Mouse (Mus musculus) testis, adult 2 months (tissue): ENCODE results near the gene Spryd4. TPM values are rescaled to one million over a fixed set of nuclear protein-coding genes. Genes with fewer than 3 reads are reported as not detected.
"Not testable (repeated sequence)": the region's sequence is repeated elsewhere in the genome, so short reads cannot be mapped to it uniquely, and the experiment has no call there.

Experiments used
- H3K27ac ChIP-seq: fragments of 200-500 bp; 2 replicates; pipeline ENCODE4 v1.5.1; 2012; ENCODE audit warnings: low read depth, low read length; ENCODE audit not compliant: control insufficient read depth, insufficient read depth
- H3K27me3 ChIP-seq: fragments of 200-500 bp; 2 replicates; pipeline ENCODE4 v1.6.1; 2012; ENCODE audit warnings: mild to moderate bottlenecking, low read length, moderate library complexity; ENCODE audit not compliant: control insufficient read depth, insufficient read depth
- H3K36me3 ChIP-seq: fragments of 200-500 bp; 2 replicates; pipeline ENCODE4 v1.6.1; 2012; ENCODE audit warnings: mild to moderate bottlenecking, low read length; ENCODE audit not compliant: control insufficient read depth, insufficient read depth
- H3K4me1 ChIP-seq: fragments of 200-500 bp; 2 replicates; pipeline ENCODE4 v1.6.1; 2012; ENCODE audit warnings: low read length; ENCODE audit not compliant: control insufficient read depth, insufficient read depth
- H3K4me3 ChIP-seq: fragments of 200-500 bp; 2 replicates; pipeline ENCODE4 v1.5.1; 2012; ENCODE audit warnings: low read depth, mild to moderate bottlenecking, low read length, moderate library complexity, mixed read lengths; ENCODE audit not compliant: control insufficient read depth
- CTCF ChIP-seq: fragments of 200-500 bp; IDR thresholded peaks from 2 replicates; pipeline ENCODE4 v1.5.1; 2012; ENCODE audit warnings: low read depth, mild to moderate bottlenecking, inconsistent platforms, low read length, moderate library complexity; ENCODE audit not compliant: control insufficient read depth, insufficient read depth, insufficient replicate concordance
- POLR2A ChIP-seq: fragments of 200-500 bp; IDR thresholded peaks from 2 replicates; pipeline ENCODE4 v1.6.1; 2012; ENCODE audit warnings: low read depth, mild to moderate bottlenecking, inconsistent platforms, low read length, moderate library complexity; ENCODE audit not compliant: control insufficient read depth
- polyA plus RNA-seq: library from polyadenylated mRNA; depleted of rRNA; stranded (reverse); fragments of >200 nt; gene quantifications from 2 replicates; pipeline ENCODE4 v1.2.3, GENCODE M21; 2012; rRNA removed

The Spryd4 gene
- 3.1 and 3.4 TPM in 2 replicates for polyA plus RNA-seq

DNA sequence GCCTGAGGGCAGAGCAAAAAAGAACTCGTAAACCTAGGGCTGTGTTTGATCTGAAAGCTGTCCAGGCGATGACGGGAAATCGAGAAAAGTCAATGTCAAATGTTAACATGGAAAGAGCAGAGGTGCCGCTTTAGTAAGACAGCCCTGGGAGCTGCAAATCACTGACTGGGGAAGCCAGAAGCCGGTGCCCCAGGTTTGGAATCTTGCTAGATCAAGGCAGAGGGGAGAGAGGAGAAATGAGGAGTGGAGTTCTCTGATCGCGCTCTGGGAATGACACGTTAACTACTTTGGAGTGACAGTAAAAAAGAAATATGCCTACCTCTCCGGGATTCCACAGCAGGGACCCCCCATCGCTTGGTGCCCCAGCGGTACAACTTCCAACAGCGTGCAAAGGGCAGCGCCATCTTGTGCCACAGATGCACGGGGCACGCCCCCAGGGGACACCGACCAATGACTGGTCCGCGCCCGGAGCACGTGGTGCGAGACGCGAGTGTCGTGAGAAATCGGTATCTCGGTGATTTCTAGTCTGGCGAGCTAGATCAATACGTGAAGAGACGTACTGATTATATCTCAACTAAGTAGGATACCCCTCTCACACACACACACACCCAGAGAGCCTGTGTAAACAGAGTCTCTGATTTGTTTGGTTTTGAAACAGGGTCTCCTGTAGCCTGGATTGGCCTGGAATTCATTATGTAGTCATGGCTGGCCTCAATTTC, at the start of gene Spryd4:
Gene Spryd4 (minus strand): TSS at position 418 of the 719 bp plus-strand sequence.
- Histone ChIP-seq H3K4me3 (peak within 1 kb of the TSS; percentile 91), H3K4me1 (peaks cover 9% of the 10 kb centered on the region), H3K27me3 (no peaks in the 10 kb centered on the region), H3K27ac (peak within 1 kb of the TSS; percentile 14; the same call in 1 of the 2 replicates), H3K36me3 (no peaks in the 10 kb centered on the region)
- peak; percentile 80; the same call in 1 of the 2 replicates for TF ChIP-seq POLR2A
- TF ChIP-seq CTCF: no peak

DNA sequence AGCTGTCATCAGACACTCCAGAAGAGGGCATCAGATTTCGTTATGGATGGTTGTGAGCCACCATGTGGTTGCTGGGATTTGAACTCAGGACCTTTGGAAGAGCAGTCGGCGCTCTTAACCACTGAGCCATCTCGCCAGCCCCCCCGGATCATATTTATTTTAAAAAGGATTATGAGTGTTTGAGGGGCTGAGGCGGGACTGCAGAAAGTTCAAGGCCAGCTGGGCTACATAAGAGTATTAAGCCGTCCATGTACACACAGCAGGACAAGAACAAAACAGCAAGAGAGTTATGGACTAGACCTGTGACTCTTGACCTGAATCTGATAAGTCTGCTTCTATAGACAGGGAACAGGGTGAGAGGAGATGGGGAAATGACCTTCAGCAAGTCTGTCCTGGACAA, 48.8 kb upstream of the Spryd4 start:
- not testable (repeated sequence) for H3K27ac ChIP-seq, H3K36me3 ChIP-seq, H3K4me3 ChIP-seq, H3K27me3 ChIP-seq, H3K4me1 ChIP-seq

GRCm38 (mm10) chr10:128259946-128260345, 48.3 kb upstream of the Spryd4 start:
- H3K36me3 ChIP-seq: no peaks in the 10 kb centered on the region

DNA sequence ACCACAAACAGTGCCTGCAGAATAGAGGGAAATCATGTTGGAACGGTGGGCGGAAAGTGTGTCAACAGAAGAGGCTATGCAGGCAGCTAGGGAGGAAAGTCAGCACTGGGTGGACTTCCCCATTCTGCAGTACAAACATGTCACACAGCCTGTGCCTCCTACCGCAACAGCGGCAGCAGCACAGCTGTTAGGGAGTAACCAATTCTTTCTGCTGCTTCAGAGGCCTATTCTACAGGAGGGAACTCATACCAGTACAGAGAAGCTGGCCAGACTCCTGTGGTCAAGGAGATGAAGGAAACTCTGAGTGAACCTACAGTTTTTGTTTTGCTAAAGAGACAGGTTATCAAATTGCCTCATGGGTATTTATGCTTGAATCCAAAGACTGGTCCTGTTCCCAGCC, 47.3 kb upstream of the Spryd4 start:
- Histone ChIP-seq H3K27ac (no peak overlapping the region), H3K4me3 (no peak overlapping the region), H3K27me3 (no peaks in the 10 kb centered on the region), H3K36me3 (no peaks in the 10 kb centered on the region), H3K4me1 (peaks cover 4% of the 10 kb centered on the region)
- TF ChIP-seq POLR2A (no peak), CTCF (no peak)

More at GRCm38 (mm10) chr10:128259946-128260345, 48.3 kb upstream of the Spryd4 start:
- no peak for TF ChIP-seq POLR2A
- TF ChIP-seq CTCF: no peak
- Histone ChIP-seq H3K27ac (no peak overlapping the region), H3K4me1 (peaks cover 4% of the 10 kb centered on the region), H3K27me3 (no peaks in the 10 kb centered on the region), H3K4me3 (no peak overlapping the region)

DNA sequence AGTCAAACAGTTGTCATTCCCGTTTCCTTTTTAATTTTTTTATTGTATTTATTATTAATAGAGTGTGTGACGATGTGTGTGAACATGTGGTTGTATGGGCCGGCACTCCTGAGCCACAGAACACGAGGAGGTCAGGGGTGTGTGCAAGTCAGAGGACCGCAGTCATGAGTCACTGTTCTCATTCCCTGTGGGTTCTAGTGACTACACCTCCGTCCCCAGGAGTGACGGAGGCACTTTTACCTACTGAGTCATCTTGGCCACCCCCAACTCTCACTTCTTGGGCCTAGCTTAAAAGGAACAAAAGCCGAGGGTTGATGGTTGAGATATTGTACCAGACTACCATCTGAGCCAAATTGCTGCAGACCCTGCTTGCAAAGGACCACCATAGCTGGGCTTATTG, 44.7 kb upstream of the Spryd4 start:
- Histone ChIP-seq H3K4me3 (no peak overlapping the region), H3K27ac (no peak overlapping the region), H3K36me3 (no peaks in the 10 kb centered on the region; the same call in 1 of the 2 replicates), H3K27me3 (no peaks in the 10 kb centered on the region), H3K4me1 (no peaks in the 10 kb centered on the region)
- TF ChIP-seq CTCF (no peak), POLR2A (no peak)

- Histone ChIP-seq H3K27ac (no peak overlapping the region), H3K27me3 (no peaks in the 10 kb centered on the region), H3K4me3 (no peak overlapping the region), H3K4me1 (no peaks in the 10 kb centered on the region), H3K36me3 (no peaks in the 10 kb centered on the region; the same call in 1 of the 2 replicates)
- no peak for TF ChIP-seq CTCF
- no peak for TF ChIP-seq POLR2A
Observed at GRCm38 (mm10) chr10:128255925-128256324, 44.3 kb upstream of the Spryd4 start.

- H3K4me3 ChIP-seq: no peak within 1 kb of the TSS
- H3K27me3 ChIP-seq: no peaks in the 10 kb centered on the region
- no peaks in the 10 kb centered on the region for H3K4me1 ChIP-seq
- H3K36me3 ChIP-seq: peaks cover 1% of the 10 kb centered on the region; the same call in 1 of the 2 replicates
- no peak within 1 kb of the TSS for H3K27ac ChIP-seq
- TF ChIP-seq CTCF: no peak
- no peak for TF ChIP-seq POLR2A
Observed at GRCm38 (mm10) chr10:128253677-128254255, 42.2 kb upstream of the Spryd4 start, which contains the start of gene Apon. Apon (plus strand) TSS chr10:128254096.

GRCm38 (mm10) chr10:128250565-128250964, 39.0 kb upstream of the Spryd4 start:
- Histone ChIP-seq H3K27ac (no peak overlapping the region), H3K4me3 (no peak overlapping the region), H3K36me3 (peaks cover 1% of the 10 kb centered on the region; the same call in 1 of the 2 replicates), H3K27me3 (no peaks in the 10 kb centered on the region), H3K4me1 (no peaks in the 10 kb centered on the region)
- TF ChIP-seq POLR2A (no peak), CTCF (no peak)
